Mouse (Mus musculus) limb, embryonic 15.5 days (tissue): ENCODE data around the gene Gm44965. TPM values are rescaled to one million over a fixed set of nuclear protein-coding genes. Genes with fewer than 3 reads are reported as not detected.
A peak's percentile ranks its signal among the peaks of the same experiment; 100 is the strongest.

Source experiments
- ATAC-seq: fragments of 200-750 bp; cut with Nextera tagmentation; 2 replicates; pipeline ENCODE4 v1.8.0; 2017; ENCODE audit warnings: low read depth, moderate TSS enrichment; ENCODE audit not compliant: insufficient number of reproducible peaks, low FRiP score, low TSS enrichment
- H3K27ac ChIP-seq: fragments of 300-500 bp; sonication (generic); 2 replicates; pipeline ENCODE4 v1.5.1; 2015; ENCODE audit warnings: moderate library complexity, mild to moderate bottlenecking, inconsistent platforms
- H3K27me3 ChIP-seq: fragments of 300-500 bp; sonication (generic); 2 replicates; pipeline ENCODE4 v1.6.1; 2015; ENCODE audit warnings: inconsistent platforms
- H3K36me3 ChIP-seq: fragments of 300-500 bp; sonication (generic); 2 replicates; pipeline ENCODE4 v1.6.1; 2015; ENCODE audit warnings: inconsistent platforms
- H3K4me1 ChIP-seq: fragments of 300-500 bp; sonication (generic); 2 replicates; pipeline ENCODE4 v1.6.1; 2015; ENCODE audit warnings: inconsistent platforms
- H3K4me2 ChIP-seq: fragments of 300-500 bp; sonication (generic); 2 replicates; pipeline ENCODE4 v1.6.1; 2015; ENCODE audit warnings: mild to moderate bottlenecking, inconsistent platforms
- H3K4me3 ChIP-seq: fragments of 300-500 bp; sonication (generic); 2 replicates; pipeline ENCODE4 v1.5.1; 2015; ENCODE audit warnings: mild to moderate bottlenecking, inconsistent platforms
- H3K9ac ChIP-seq: fragments of 300-500 bp; sonication (generic); 2 replicates; pipeline ENCODE4 v1.6.1; 2015; ENCODE audit warnings: inconsistent platforms
- H3K9me3 ChIP-seq: fragments of 300-500 bp; sonication (generic); 2 replicates; pipeline ENCODE4 v1.6.1; 2016; ENCODE audit warnings: inconsistent platforms
- WGBS: fragments of 180-500 bp; shearing (Covaris S2); methylation state at CpG from one replicate; pipeline ENCODE4 v1.1.7; 2015; 5-methylcytosine and 5-hydroxymethylcytosine counted together
- polyA plus RNA-seq: library from polyadenylated mRNA; unstranded; fragments of >200 nt; fragmentation: Nextera tagmentation; extraction: Ambion mirVana; gene quantifications from 2 replicates; pipeline ENCODE4 v1.2.1, GENCODE M21; 2015

Gm44965 gene
- 0.79 and 1.1 TPM in 2 replicates for polyA plus RNA-seq

DNA sequence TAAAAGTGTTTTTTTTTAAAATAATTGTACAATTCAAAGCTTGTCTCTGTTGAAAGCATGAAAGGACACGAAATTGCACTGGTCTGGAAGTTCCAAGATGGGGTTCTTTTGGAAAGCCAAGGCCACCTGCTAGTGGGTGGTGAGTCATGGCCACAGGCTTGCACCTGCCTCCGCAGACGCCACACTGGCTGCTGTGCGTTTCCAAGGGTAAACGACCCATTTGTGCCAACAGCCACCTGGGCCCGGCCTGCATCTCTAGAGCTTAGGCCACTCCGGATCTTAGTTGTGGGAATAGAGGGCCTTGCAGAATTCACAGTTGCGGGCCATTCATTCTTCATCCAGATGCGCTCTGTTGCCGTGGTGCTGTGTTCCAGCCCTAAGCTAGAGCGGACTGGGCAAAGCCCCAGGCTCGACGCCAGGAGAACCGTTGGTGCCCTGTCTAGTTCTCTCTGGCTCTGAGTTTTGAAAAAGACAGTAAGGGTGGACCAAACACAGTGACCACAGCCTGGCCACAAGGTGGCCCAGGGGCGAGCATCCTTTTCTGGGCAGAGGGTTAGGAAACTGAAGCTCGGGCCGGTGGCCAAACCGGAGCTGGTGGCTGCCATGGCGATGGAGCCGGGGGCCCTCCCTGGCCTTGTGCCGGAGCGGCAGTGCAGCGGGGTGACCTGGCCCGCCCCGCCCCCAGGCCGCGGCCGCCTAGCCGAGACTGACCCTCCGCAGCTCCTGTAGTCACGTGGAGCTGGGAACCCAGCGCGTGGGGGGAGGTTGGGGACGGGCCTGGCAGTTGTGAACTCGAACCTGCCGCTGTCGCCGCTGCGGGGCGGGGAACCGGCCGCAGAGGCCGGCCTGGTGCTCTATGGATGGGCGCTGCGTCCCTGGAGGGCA is at the start of gene Gm44965, which contains the start of gene Repin1:
Gene Gm44965 (plus strand): TSS at position 784 of the 885 bp plus-strand sequence.
Gene Repin1 (plus strand): TSS at position 726 of the 885 bp plus-strand sequence.
- H3K27ac ChIP-seq = peak within 1 kb of the TSS; percentile 89
- peaks cover 16% of the 10 kb centered on the region; the same call in 1 of the 2 replicates for H3K9me3 ChIP-seq
- WGBS = 5% methylated on average over 45 of the region's 45 CpGs
- peaks cover 26% of the 10 kb centered on the region for H3K4me1 ChIP-seq
- peak within 1 kb of the TSS; percentile 83 for H3K4me3 ChIP-seq
- H3K4me2 ChIP-seq = peak within 1 kb of the TSS; percentile 82
- H3K36me3 ChIP-seq = peaks cover 25% of the 10 kb centered on the region
- peak; percentile 90 for ATAC-seq
- peak within 1 kb of the TSS; percentile 82 for H3K9ac ChIP-seq
- no peaks in the 10 kb centered on the region for H3K27me3 ChIP-seq

GRCm38 (mm10) chr6:48545251-48545650 is 48.5 kb upstream of the Gm44965 start:
- WGBS = 67% methylated on average over 5 of the region's 5 CpGs
- no peak overlapping the region for H3K4me2 ChIP-seq
- no peak overlapping the region for H3K4me3 ChIP-seq
- no peaks in the 10 kb centered on the region for H3K27me3 ChIP-seq
- H3K4me1 ChIP-seq = peaks cover 18% of the 10 kb centered on the region
- no peaks in the 10 kb centered on the region for H3K9me3 ChIP-seq
- ATAC-seq = no peak
- H3K27ac ChIP-seq = no peak overlapping the region
- no peak overlapping the region for H3K9ac ChIP-seq
- H3K36me3 ChIP-seq = no peaks in the 10 kb centered on the region

DNA sequence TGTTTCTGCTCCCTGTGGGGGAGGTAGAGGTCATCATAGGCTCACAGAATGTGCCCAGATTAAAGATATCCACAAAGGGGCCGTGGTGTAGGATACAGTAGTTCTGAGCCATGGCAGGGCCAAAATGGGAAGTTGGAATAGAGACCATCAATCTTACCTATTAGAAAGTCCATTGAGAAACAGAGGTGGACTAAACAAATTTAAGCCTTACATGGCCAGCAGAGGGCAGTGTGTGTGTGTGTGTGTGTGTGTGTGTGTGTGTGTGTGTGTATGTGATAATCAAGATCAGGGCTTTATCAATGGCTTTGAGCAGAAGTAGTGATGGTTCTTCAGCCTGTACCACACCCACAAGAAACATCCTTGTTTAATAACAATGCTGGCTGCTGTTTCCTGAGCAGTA is 47.5 kb upstream of the Gm44965 start:
- no peaks in the 10 kb centered on the region for H3K36me3 ChIP-seq
- no peak overlapping the region for H3K9ac ChIP-seq
- no peak overlapping the region for H3K4me3 ChIP-seq
- WGBS = 63% methylated on average over 1 of the region's 1 CpGs
- H3K27me3 ChIP-seq = no peaks in the 10 kb centered on the region
- peaks cover 15% of the 10 kb centered on the region for H3K4me1 ChIP-seq
- H3K27ac ChIP-seq = no peak overlapping the region
- no peak overlapping the region for H3K4me2 ChIP-seq
- no peak for ATAC-seq
- H3K9me3 ChIP-seq = no peaks in the 10 kb centered on the region

- Histone ChIP-seq H3K4me2 (no peak overlapping the region), H3K36me3 (no peaks in the 10 kb centered on the region), H3K9me3 (no peaks in the 10 kb centered on the region), H3K9ac (no peak overlapping the region), H3K27ac (no peak overlapping the region), H3K4me1 (peaks cover 9% of the 10 kb centered on the region), H3K27me3 (no peaks in the 10 kb centered on the region), H3K4me3 (no peak overlapping the region)
- 41% methylated on average over 4 of the region's 4 CpGs for WGBS
- no peak for ATAC-seq
These were observed 46.9 kb upstream of the Gm44965 start for GRCm38 (mm10) chr6:48546858-48547257.

GRCm38 (mm10) chr6:48548314-48548713 is 45.4 kb upstream of the Gm44965 start:
- no peak overlapping the region for H3K27ac ChIP-seq
- H3K4me3 ChIP-seq = no peak overlapping the region
- no peaks in the 10 kb centered on the region for H3K36me3 ChIP-seq
- no peak for ATAC-seq
- no peaks in the 10 kb centered on the region for H3K27me3 ChIP-seq
- H3K4me2 ChIP-seq = no peak overlapping the region
- 87% methylated on average over 6 of the region's 6 CpGs for WGBS
- H3K4me1 ChIP-seq = peaks cover 4% of the 10 kb centered on the region; the same call in 1 of the 2 replicates
- H3K9ac ChIP-seq = no peak overlapping the region
- no peaks in the 10 kb centered on the region for H3K9me3 ChIP-seq

DNA sequence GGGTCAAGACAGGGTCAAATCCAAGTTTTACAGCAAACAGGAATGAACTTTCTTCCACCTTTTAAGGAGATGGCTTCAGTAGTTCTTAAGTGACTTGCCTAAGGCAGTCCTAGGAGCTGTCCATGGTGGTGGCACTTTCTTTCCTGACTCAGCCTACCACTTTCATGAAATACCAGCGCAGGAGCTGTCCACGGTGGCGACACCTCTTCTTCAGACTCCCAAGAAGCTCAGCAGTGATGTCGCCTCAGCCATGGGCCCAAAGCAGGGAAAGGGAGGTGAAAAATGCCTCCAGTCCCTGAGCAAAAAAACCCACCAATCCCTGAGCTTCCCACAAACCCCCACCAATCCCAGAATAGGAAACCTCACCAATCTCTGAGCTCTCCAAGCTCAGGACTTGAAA is 40.8 kb upstream of the Gm44965 start:
- Histone ChIP-seq H3K4me2 (no peak overlapping the region), H3K27ac (no peak overlapping the region), H3K4me3 (no peak overlapping the region), H3K4me1 (peaks cover 15% of the 10 kb centered on the region), H3K9ac (no peak overlapping the region), H3K27me3 (no peaks in the 10 kb centered on the region), H3K36me3 (no peaks in the 10 kb centered on the region; the same call in 1 of the 2 replicates), H3K9me3 (no peaks in the 10 kb centered on the region)
- WGBS = 51% methylated on average over 4 of the region's 4 CpGs
- no peak for ATAC-seq

DNA sequence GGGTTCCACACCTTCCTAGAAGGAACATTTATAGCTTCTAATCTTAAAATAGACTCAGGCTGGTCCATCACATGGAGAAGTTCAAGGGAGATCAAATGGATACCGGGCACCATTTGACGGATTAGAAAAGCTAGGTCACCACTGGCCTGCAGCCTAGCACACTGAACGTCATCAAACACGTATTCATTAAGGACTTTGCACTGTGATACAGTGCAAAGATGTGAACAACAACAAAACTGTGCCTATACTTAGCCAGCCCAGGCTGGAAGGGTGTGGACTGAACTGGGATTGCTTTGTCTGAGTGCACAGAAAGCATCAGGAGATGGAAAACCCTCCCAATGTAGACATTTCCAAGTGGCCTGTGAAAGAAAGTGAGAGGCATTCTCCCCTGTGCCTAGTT is 39.9 kb upstream of the Gm44965 start:
- Histone ChIP-seq H3K27me3 (no peaks in the 10 kb centered on the region), H3K9me3 (no peaks in the 10 kb centered on the region), H3K36me3 (no peaks in the 10 kb centered on the region; the same call in 1 of the 2 replicates), H3K4me3 (peak overlapping the region; percentile 58), H3K27ac (peak overlapping the region; percentile 95), H3K4me1 (peaks cover 15% of the 10 kb centered on the region), H3K4me2 (peak overlapping the region; percentile 50), H3K9ac (peak overlapping the region; percentile 51)
- WGBS = 88% methylated on average over 4 of the region's 4 CpGs
- no peak for ATAC-seq

DNA sequence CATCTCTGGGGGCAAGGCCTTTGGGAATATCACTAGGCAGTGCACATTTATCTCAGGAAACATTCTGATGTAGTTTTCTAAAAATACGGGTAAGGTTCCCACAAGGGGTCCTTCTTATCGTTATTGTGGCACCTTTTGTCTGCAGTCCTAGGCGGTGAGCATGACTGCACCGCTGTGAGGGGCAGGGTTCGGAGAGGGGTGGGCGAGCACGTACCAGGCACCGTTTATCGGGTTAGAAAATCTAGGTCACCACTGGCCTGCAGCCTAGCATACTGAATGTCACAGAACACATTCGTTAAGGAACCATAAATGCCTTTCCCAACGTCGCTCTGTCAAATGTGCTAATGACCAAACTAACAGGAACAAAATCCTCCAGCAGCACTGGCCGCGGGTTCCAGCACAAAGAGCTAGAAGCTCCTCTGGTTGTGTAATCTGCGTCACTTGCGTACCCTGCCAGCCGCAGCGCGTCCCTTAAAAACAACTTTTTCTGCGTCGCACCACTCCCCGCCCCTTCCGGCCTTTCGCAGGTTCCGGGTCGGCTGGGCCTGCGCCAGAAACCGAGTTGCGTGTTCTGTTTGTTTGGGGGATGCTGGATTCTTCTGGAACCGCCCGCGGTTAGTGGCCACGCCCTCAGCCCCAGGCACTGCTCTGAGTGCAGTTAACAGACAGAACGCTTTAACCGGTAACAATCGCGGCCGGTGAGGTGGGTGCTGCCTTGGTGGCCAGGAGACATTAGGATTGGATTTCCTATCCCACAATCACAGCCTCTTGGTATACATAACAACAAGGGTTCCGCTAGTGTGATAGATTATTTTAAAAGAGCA is 39.2 kb upstream of the Gm44965 start, which contains the start of gene Lrrc61:
Gene Lrrc61 (plus strand): TSS at position 517 of the 824 bp plus-strand sequence.
- Histone ChIP-seq H3K4me3 (peak within 1 kb of the TSS; percentile 58), H3K9me3 (no peaks in the 10 kb centered on the region), H3K27ac (peak within 1 kb of the TSS; percentile 95), H3K9ac (peak within 1 kb of the TSS; percentile 51), H3K27me3 (no peaks in the 10 kb centered on the region), H3K4me2 (peak within 1 kb of the TSS; percentile 50), H3K4me1 (peaks cover 15% of the 10 kb centered on the region), H3K36me3 (no peaks in the 10 kb centered on the region; the same call in 1 of the 2 replicates)
- ATAC-seq = peak; percentile 85
- under 1% methylated on average over 39 of the region's 39 CpGs for WGBS

GRCm38 (mm10) chr6:48555104-48555890 is 38.4 kb upstream of the Gm44965 start:
- peak overlapping the region; percentile 58 for H3K4me3 ChIP-seq
- no peaks in the 10 kb centered on the region for H3K27me3 ChIP-seq
- H3K36me3 ChIP-seq = peaks cover 1% of the 10 kb centered on the region; the same call in 1 of the 2 replicates
- H3K27ac ChIP-seq = peak overlapping the region; percentile 95
- peak overlapping the region; percentile 51 for H3K9ac ChIP-seq
- WGBS = 25% methylated on average over 14 of the region's 14 CpGs
- peak; percentile 83 for ATAC-seq
- no peaks in the 10 kb centered on the region for H3K9me3 ChIP-seq
- peaks cover 15% of the 10 kb centered on the region for H3K4me1 ChIP-seq
- peak overlapping the region; percentile 50 for H3K4me2 ChIP-seq

GRCm38 (mm10) chr6:48555956-48556355 is 37.8 kb upstream of the Gm44965 start:
- WGBS = 69% methylated on average over 3 of the region's 3 CpGs
- Histone ChIP-seq H3K27ac (peak overlapping the region; percentile 95; the same call in 1 of the 2 replicates), H3K36me3 (peaks cover 3% of the 10 kb centered on the region; the same call in 1 of the 2 replicates), H3K4me3 (0 out of 2 replicates have a peak overlapping the region, but pooled peaks have one; percentile 58), H3K9me3 (no peaks in the 10 kb centered on the region), H3K9ac (no peak overlapping the region), H3K27me3 (no peaks in the 10 kb centered on the region), H3K4me1 (peaks cover 15% of the 10 kb centered on the region), H3K4me2 (no peak overlapping the region)
- no peak for ATAC-seq
